Mouse (Mus musculus): ENCODE data around the gene Hoxa6. TPM values are rescaled to one million over a fixed set of nuclear protein-coding genes. Genes with fewer than 3 reads are reported as not detected.
A peak's percentile ranks its signal among the peaks of the same experiment; 100 is the strongest.

The Hoxa6 gene
- polyA plus RNA-seq, 1 experiment = not detected

DNA sequence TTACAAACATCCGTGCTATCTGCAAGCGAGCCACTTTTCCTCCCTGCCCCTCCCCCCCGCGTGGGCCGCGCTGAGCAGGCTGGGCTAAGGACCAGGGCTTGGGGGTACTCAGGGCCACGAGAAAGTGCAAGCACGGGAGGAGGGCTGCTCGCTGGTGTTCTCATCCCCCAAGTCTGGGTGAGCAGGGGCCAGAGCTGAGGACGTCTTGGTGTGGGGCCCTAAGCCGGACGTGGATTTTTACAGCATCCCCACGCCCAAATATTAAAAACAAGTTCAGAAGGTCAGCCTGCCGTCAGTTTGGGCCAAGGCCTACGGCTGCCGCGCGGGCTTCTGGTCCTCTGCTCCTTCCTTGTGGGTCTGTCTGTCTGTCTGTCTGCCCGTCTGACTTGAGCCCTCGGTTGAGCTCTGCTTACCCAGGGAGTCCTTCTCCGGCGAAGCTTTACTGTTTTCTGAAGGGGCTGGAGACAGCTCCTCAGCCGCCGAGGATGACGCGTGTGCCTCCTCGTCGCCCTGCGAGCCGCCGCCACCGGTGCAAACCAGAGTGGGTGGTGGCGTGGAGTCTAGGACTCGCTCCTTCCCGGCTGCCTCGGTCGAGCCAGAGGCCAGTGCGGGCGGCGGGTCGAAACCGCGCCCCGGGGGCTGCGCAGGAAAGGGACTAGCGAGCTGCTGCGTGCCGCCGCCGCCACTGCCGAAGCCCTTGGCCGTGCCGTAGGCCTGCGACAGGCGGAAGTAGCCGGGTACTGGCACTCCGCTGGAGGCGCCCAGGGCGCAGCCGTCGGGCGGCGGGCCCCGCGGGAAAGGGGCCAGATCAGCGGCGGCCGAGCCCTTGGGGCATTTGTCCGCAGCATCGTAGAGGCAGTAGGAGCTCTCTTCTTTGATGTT lies 25.3 kb upstream of the Hoxa6 start:
- H3K4me3 ChIP-seq (ENCODE audit: low read depth, low read length) = peak overlapping the region; percentile 9
- H3K9ac ChIP-seq (ENCODE audit: low read depth, poor library complexity, severe bottlenecking) = peak overlapping the region; percentile 8; the same call in 1 of the 2 replicates
- no peaks in the 10 kb centered on the region for H3K36me3 ChIP-seq (ENCODE audit: control insufficient read depth, insufficient read depth, low read length, poor library complexity, severe bottlenecking)
- TF ChIP-seq CTCF (IDR thresholded peaks at IDR 0.05; ENCODE audit: low read depth, low read length) (no peak), POLR2A (IDR thresholded peaks at IDR 0.05; ENCODE audit: insufficient read depth, low read length) (no peak), EP300 (IDR thresholded peaks at IDR 0.05; ENCODE audit: insufficient read depth, low read depth, low read length) (no peak)
- H3K4me1 ChIP-seq (ENCODE audit: control insufficient read depth, insufficient read depth, low read length) = no peaks in the 10 kb centered on the region
- peaks cover 68% of the 10 kb centered on the region for H3K27me3 ChIP-seq (ENCODE audit: control insufficient read depth, insufficient read depth, low read length, poor library complexity, severe bottlenecking)
- H3K9me3 ChIP-seq (replicated peaks; ENCODE audit: control insufficient read depth, insufficient read depth, low read length, poor library complexity, severe bottlenecking) = no peaks in the 10 kb centered on the region
- H3K27ac ChIP-seq (ENCODE audit: insufficient read depth, low read length) = no peak overlapping the region

DNA sequence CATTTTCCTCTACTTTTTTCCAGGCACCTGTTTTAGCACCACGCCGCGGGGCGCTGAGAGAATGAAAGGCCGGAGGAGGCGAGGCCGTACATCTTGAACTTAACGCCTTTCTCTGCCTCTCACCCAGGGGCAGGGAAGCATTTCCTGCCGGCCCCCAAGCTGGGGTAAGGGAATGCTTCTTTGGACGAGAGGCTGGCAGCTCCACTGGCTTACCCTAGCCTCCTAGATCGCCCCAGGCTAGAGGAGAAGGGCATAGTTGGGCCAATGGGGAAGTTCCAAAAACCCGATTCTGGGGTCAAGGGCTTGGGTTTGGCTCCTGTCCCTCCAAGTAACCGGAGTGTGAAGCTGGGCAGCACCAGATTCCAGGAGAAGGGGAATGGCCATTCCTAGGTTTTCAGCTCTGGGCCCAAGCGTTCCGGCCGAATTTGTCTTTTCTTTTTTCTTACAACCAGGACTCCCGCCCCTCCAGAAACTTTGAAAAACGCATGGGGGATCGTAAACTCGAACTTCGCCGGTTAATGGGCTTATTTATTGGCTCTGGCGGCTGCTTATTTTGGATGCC lies 24.5 kb upstream of the Hoxa6 start:
- Histone ChIP-seq H3K9me3 (replicated peaks; ENCODE audit: control insufficient read depth, insufficient read depth, low read length, poor library complexity, severe bottlenecking) (no peaks in the 10 kb centered on the region), H3K36me3 (ENCODE audit: control insufficient read depth, insufficient read depth, low read length, poor library complexity, severe bottlenecking) (no peaks in the 10 kb centered on the region), H3K9ac (ENCODE audit: low read depth, poor library complexity, severe bottlenecking) (no peak overlapping the region), H3K27ac (ENCODE audit: insufficient read depth, low read length) (no peak overlapping the region), H3K27me3 (ENCODE audit: control insufficient read depth, insufficient read depth, low read length, poor library complexity, severe bottlenecking) (peaks cover 70% of the 10 kb centered on the region), H3K4me3 (ENCODE audit: low read depth, low read length) (no peak overlapping the region), H3K4me1 (ENCODE audit: control insufficient read depth, insufficient read depth, low read length) (no peaks in the 10 kb centered on the region)
- TF ChIP-seq CTCF (IDR thresholded peaks at IDR 0.05; ENCODE audit: low read depth, low read length) (no peak), POLR2A (IDR thresholded peaks at IDR 0.05; ENCODE audit: insufficient read depth, low read length) (no peak), EP300 (IDR thresholded peaks at IDR 0.05; ENCODE audit: insufficient read depth, low read depth, low read length) (no peak)

DNA sequence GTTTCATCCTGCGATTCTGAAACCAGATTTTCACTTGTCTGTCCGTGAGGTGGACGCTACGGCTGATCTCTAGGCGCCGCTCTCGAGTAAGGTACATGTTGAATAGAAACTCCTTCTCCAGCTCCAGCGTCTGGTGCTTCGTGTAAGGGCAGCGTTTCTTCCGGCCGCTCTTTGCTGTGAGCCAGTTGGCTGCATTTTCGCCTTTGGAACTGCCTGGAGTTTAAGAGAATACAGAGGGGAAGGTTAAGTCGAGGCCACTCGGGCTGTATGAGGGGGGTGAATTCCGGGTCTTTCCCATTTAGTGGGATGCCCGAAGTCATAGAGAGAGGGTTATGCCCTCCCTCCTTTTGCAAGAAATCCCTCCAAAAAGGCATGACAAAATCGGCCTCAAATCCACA lies 24.0 kb upstream of the Hoxa6 start:
- no peak for TF ChIP-seq EP300 (IDR thresholded peaks at IDR 0.05; ENCODE audit: insufficient read depth, low read depth, low read length)
- no peak for TF ChIP-seq CTCF (IDR thresholded peaks at IDR 0.05; ENCODE audit: low read depth, low read length)
- Histone ChIP-seq H3K27me3 (ENCODE audit: control insufficient read depth, insufficient read depth, low read length, poor library complexity, severe bottlenecking) (peaks cover 67% of the 10 kb centered on the region), H3K9me3 (replicated peaks; ENCODE audit: control insufficient read depth, insufficient read depth, low read length, poor library complexity, severe bottlenecking) (no peaks in the 10 kb centered on the region), H3K27ac (ENCODE audit: insufficient read depth, low read length) (no peak overlapping the region), H3K4me3 (ENCODE audit: low read depth, low read length) (no peak overlapping the region), H3K36me3 (ENCODE audit: control insufficient read depth, insufficient read depth, low read length, poor library complexity, severe bottlenecking) (no peaks in the 10 kb centered on the region), H3K9ac (ENCODE audit: low read depth, poor library complexity, severe bottlenecking) (no peak overlapping the region), H3K4me1 (ENCODE audit: control insufficient read depth, insufficient read depth, low read length) (no peaks in the 10 kb centered on the region)

DNA sequence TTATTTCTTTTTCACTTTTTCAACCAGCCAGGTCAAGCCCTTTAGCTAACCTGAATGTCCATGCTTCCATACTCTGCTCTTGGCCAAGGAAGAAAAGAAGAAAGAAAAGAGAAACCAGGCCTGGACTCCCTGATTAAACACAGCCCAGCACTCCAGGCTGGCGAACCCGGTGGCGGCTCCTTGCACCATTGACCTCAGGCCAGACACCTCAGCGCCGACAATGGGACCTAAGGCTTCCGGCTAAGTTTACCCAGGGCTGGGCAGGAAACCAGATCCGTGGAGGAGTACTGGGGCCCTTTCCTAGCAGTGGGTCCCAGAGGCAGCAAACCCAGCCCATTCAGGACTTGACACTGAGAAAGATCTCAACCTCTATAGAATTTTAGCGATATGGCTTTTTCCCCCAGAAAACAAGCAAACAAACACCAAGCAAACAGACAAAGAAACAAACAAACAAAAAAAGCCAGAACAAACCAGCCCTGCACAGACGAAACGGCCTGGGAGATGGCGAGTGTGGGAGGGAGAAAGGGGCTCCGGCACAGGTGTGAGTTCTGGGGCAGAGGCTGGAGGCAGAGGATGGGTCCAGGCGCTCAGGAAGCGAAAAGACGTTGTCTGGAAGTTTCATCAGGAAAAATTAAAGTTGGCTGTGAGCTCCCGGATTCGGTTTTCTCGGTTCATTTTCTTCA lies 23.5 kb upstream of the Hoxa6 start:
- Histone ChIP-seq H3K36me3 (ENCODE audit: control insufficient read depth, insufficient read depth, low read length, poor library complexity, severe bottlenecking) (no peaks in the 10 kb centered on the region), H3K9me3 (replicated peaks; ENCODE audit: control insufficient read depth, insufficient read depth, low read length, poor library complexity, severe bottlenecking) (no peaks in the 10 kb centered on the region), H3K4me3 (ENCODE audit: low read depth, low read length) (no peak overlapping the region), H3K9ac (ENCODE audit: low read depth, poor library complexity, severe bottlenecking) (no peak overlapping the region), H3K27ac (ENCODE audit: insufficient read depth, low read length) (no peak overlapping the region), H3K27me3 (ENCODE audit: control insufficient read depth, insufficient read depth, low read length, poor library complexity, severe bottlenecking) (peaks cover 69% of the 10 kb centered on the region), H3K4me1 (ENCODE audit: control insufficient read depth, insufficient read depth, low read length) (no peaks in the 10 kb centered on the region)
- no peak for TF ChIP-seq CTCF (IDR thresholded peaks at IDR 0.05; ENCODE audit: low read depth, low read length)
- TF ChIP-seq EP300 (IDR thresholded peaks at IDR 0.05; ENCODE audit: insufficient read depth, low read depth, low read length) = no peak
- TF ChIP-seq POLR2A (IDR thresholded peaks at IDR 0.05; ENCODE audit: insufficient read depth, low read length) = no peak

DNA sequence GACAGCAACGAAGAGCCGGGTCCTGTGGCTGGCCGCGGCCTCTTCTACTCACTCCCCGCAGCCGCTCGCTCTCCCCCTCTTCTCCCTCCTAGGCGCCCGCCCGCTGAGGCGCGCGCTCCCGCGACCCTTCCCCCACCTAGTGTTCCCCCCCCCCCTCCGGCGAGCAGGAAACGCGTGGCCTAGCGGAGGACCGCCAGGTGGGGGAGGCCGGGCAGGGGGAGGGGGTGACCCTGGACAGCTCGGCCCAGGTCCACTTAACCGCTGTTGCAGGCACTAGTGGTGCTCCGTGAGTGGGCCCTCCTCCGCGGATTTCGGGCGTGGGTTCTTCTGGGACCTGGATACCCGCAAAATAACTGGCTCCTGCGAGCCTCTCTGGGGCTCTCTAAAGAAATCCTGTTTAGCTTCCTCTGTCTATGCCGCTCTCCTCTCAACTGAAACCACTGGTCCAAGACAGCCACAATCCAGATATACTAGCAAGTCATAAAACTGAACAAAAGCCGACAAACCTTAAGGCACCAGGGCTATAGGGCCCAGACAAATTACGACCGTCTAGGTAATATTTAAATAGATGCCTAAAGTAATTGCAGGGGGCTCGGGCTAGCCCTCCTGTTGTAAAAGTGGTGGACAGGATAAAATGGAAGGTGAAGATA lies 22.1 kb upstream of the Hoxa6 start, which contains the start of gene Hoxa9:
Gene Hoxa9, minus strand, starts transcription at position 574 of the 650 bp plus-strand sequence.
- TF ChIP-seq EP300 (IDR thresholded peaks at IDR 0.05; ENCODE audit: insufficient read depth, low read depth, low read length) (no peak), CTCF (IDR thresholded peaks at IDR 0.05; ENCODE audit: low read depth, low read length) (no peak), POLR2A (IDR thresholded peaks at IDR 0.05; ENCODE audit: insufficient read depth, low read length) (no peak)
- H3K36me3 ChIP-seq (ENCODE audit: control insufficient read depth, insufficient read depth, low read length, poor library complexity, severe bottlenecking) = no peaks in the 10 kb centered on the region
- H3K9ac ChIP-seq (ENCODE audit: low read depth, poor library complexity, severe bottlenecking) = no peak within 1 kb of the TSS
- H3K27me3 ChIP-seq (ENCODE audit: control insufficient read depth, insufficient read depth, low read length, poor library complexity, severe bottlenecking) = peaks cover 72% of the 10 kb centered on the region
- H3K9me3 ChIP-seq (replicated peaks; ENCODE audit: control insufficient read depth, insufficient read depth, low read length, poor library complexity, severe bottlenecking) = no peaks in the 10 kb centered on the region
- H3K4me1 ChIP-seq (ENCODE audit: control insufficient read depth, insufficient read depth, low read length) = no peaks in the 10 kb centered on the region
- H3K4me3 ChIP-seq (ENCODE audit: low read depth, low read length) = peak within 1 kb of the TSS; percentile 25
- H3K27ac ChIP-seq (ENCODE audit: insufficient read depth, low read length) = no peak within 1 kb of the TSS

All from ES-Bruce4 (cell line).